Mouse (Mus musculus) G1E (cell line): ENCODE results near the gene Scamp3.

ENCODE experiments used
- CTCF ChIP-seq: IDR thresholded peaks from 2 replicates; pipeline ENCODE4 v1.5.1; 2012; ENCODE audit warnings: low read depth, low read length, inconsistent platforms, mixed read lengths
- GATA1 ChIP-seq: IDR thresholded peaks from 2 replicates; pipeline ENCODE4 v1.6.1; 2012; ENCODE audit warnings: borderline replicate concordance, low read length, inconsistent platforms, mixed read lengths
- POLR2AphosphoS5 ChIP-seq: IDR thresholded peaks from 2 replicates; pipeline ENCODE4 v1.6.1; 2012; ENCODE audit warnings: low read depth, low read length, inconsistent platforms; ENCODE audit not compliant: insufficient replicate concordance
- TAL1 ChIP-seq: conservative IDR thresholded peaks from 2 replicates; pipeline ENCODE4 v1.6.1; 2012; ENCODE audit warnings: low read depth, low read length, inconsistent platforms, mixed read lengths

- TF ChIP-seq POLR2AphosphoS5 (no peak), CTCF (no peak), TAL1 (no peak), GATA1 (no peak)
Observed at GRCm38 (mm10) chr3:89159211-89159610, 18.1 kb upstream of the Scamp3 start.
